Mouse (Mus musculus) forebrain, embryonic 10.5 days (tissue): Measurements from ENCODE around the gene Setd6. TPM values are rescaled to one million over a fixed set of nuclear protein-coding genes. Genes with fewer than 3 reads are reported as not detected.
A peak's percentile ranks its signal among the peaks of the same experiment; 100 is the strongest.

ENCODE experiments used
- DNase-seq: peaks from one replicate; pipeline ENCODE4 v3.0.0-alpha.2; 2017; ENCODE audit warnings: low spot score; ENCODE audit errors: extremely low spot score
- H3K27ac ChIP-seq: fragments of 300-500 bp; sonication (generic); 2 replicates; pipeline ENCODE4 v1.5.1; 2016; ENCODE audit warnings: mild to moderate bottlenecking
- H3K27me3 ChIP-seq: fragments of 300-500 bp; sonication (generic); 2 replicates; pipeline ENCODE4 v1.6.1; 2016; ENCODE audit warnings: mild to moderate bottlenecking; ENCODE audit not compliant: poor library complexity, severe bottlenecking
- H3K36me3 ChIP-seq: fragments of 300-500 bp; sonication (generic); replicated peaks from 2 replicates; pipeline ENCODE4 v1.6.1; 2016; ENCODE audit warnings: mild to moderate bottlenecking, moderate library complexity
- H3K4me1 ChIP-seq: fragments of 300-500 bp; sonication (generic); 2 replicates; pipeline ENCODE4 v1.6.1; 2016
- H3K4me3 ChIP-seq: fragments of 300-500 bp; sonication (generic); 2 replicates; pipeline ENCODE4 v1.5.1; 2016; ENCODE audit warnings: mild to moderate bottlenecking, moderate library complexity
- H3K9me3 ChIP-seq: fragments of 300-500 bp; sonication (generic); 2 replicates; pipeline ENCODE4 v1.6.1; 2016; ENCODE audit warnings: mild to moderate bottlenecking, moderate library complexity
- whole genome bisulfite sequencing: fragments of 180-500 bp; shearing (Covaris S2); methylation state at CpG from one replicate; pipeline ENCODE4 v1.1.7; 2016; 5-methylcytosine and 5-hydroxymethylcytosine counted together
- microRNA-seq: library from miRNA; unstranded; fragments of <30 nt; microRNA quantifications from one replicate; pipeline ENCODE4, GENCODE M21; 2017
- polyA plus RNA-seq: library from polyadenylated mRNA; unstranded; fragments of >200 nt; fragmentation: Nextera tagmentation; extraction: Ambion mirVana; gene quantifications from 2 replicates; pipeline ENCODE4 v1.2.1, GENCODE M21; 2016

The Setd6 gene
- polyA plus RNA-seq, 1 experiment from 2014 or later = 29.5 TPM

DNA sequence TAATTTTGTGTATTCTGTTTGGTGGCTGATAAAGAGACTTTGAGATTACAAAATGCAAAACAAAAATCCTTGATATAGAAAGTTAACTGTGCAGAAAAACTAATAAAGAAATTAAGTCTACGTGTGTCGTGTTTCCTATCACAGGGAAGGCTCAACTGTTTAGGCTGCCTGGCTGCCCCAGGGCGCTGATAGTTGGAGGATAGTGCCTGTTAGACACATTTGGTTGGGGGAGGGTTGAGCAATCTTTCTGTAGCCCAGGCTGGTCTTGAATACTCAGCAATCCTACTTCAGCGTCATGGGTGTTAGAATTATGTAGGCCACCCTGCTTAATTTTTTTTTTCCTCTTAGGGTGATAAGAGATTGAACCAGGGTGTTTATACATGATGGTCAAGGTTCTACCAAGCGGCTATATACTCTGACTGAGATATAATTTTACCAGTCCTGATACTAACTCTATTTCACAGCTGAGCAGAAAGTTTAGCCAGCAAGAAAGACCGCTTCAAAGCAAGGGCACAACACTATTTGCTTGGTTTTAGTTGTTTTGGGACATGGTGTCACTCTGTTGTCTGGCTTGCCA is 756 bp upstream of the Setd6 start:
- peaks cover 32% of the 10 kb centered on the region for H3K36me3 ChIP-seq
- WGBS = 91% methylated on average over 6 of the region's 6 CpGs

GRCm38 (mm10) chr8:95716546-95717335 is 1.1 kb downstream of the Setd6 start:
- no peak for DNase-seq
- Histone ChIP-seq H3K27ac (peak overlapping the region; percentile 94), H3K4me3 (peak overlapping the region; percentile 91), H3K27me3 (no peaks in the 10 kb centered on the region), H3K36me3 (peaks cover 50% of the 10 kb centered on the region), H3K4me1 (peaks cover 24% of the 10 kb centered on the region), H3K9me3 (no peaks in the 10 kb centered on the region)
- WGBS = 22% methylated on average over 21 of the region's 21 CpGs

More for the DNA sequence above, 756 bp upstream of the Setd6 start:
- Histone ChIP-seq H3K9me3 (no peaks in the 10 kb centered on the region), H3K4me3 (peak overlapping the region; percentile 91), H3K27ac (peak overlapping the region; percentile 94; the same call in 1 of the 2 replicates), H3K27me3 (no peaks in the 10 kb centered on the region), H3K4me1 (peaks cover 28% of the 10 kb centered on the region)
- no peak for DNase-seq

DNA sequence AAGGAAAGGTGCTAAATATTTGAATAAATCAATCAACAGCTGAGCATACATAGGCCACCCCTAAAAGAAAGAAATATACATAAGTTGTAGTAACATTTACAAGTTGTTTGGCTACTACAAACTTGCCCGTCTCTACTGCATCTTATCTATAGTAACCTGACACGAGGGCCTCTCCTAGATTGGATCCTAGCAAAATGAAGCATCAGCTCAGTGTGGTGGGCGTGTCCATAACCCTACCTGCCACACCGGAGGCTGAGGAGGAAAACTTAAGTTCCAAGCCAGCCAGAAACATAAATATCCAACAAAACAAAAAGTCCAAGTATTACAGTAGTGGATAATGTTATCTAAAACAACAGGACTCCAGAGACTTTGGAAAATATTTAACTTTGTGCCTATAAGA is 11.9 kb downstream of the Setd6 start:
- DNase-seq = no peak
- Histone ChIP-seq H3K27ac (no peak overlapping the region), H3K9me3 (no peaks in the 10 kb centered on the region), H3K27me3 (no peaks in the 10 kb centered on the region), H3K36me3 (peaks cover 98% of the 10 kb centered on the region), H3K4me1 (no peaks in the 10 kb centered on the region), H3K4me3 (no peak overlapping the region)
- 91% methylated on average over 4 of the region's 4 CpGs for WGBS

DNA sequence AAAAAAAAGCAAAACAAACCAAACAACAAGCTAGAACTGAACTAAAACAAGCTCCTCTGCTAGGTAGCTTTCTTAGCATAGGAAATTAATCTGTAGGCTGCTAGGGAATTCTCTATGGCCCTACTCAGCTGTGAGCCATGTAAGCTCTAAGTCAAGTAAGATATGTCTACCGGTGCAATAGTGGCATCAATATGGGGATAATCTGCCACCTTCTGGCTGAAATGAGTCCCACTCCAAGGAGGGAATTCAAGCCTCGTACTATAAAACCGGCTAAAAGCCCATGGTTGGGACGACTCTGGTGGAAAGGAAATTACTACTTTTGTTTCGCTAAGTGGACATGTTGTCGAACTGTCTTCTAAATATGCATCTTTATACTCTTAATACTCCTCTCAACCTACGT is 22.9 kb downstream of the Setd6 start:
- peaks cover 100% of the 10 kb centered on the region for H3K36me3 ChIP-seq
- DNase-seq = no peak

DNA sequence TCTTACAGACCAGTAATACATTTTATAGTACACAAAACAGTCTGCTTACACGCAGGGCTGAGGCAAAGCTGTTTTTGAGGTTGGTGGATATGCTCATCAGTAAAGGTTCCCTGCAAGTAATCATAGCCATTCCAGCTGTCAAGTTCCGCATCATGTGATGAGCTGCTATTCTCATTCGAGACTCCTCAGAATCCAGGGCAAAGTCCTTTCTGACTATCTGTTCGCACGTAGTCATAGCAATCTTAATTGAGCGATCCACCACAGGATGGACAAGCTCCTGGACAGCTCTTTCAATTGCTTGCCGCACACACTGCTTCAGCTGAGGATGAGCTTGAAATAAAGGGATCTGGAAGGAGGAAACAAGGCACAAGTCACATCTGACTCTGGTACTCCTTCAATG is 26.1 kb downstream of the Setd6 start:
- Histone ChIP-seq H3K36me3 (peaks cover 100% of the 10 kb centered on the region), H3K9me3 (no peaks in the 10 kb centered on the region), H3K27ac (no peak overlapping the region), H3K4me3 (no peak overlapping the region), H3K4me1 (no peaks in the 10 kb centered on the region), H3K27me3 (no peaks in the 10 kb centered on the region)
- no peak for DNase-seq
- WGBS = 95% methylated on average over 7 of the region's 7 CpGs

More for the DNA sequence above, 22.9 kb downstream of the Setd6 start:
- Histone ChIP-seq H3K27ac (no peak overlapping the region), H3K9me3 (no peaks in the 10 kb centered on the region), H3K4me3 (no peak overlapping the region), H3K4me1 (no peaks in the 10 kb centered on the region), H3K27me3 (no peaks in the 10 kb centered on the region)
- 90% methylated on average over 7 of the region's 7 CpGs for WGBS

GRCm38 (mm10) chr8:95748028-95748427 is 32.3 kb downstream of the Setd6 start:
- H3K27ac ChIP-seq = no peak overlapping the region
- no peaks in the 10 kb centered on the region for H3K27me3 ChIP-seq
- H3K4me1 ChIP-seq = no peaks in the 10 kb centered on the region
- H3K36me3 ChIP-seq = peaks cover 100% of the 10 kb centered on the region
- no peak overlapping the region for H3K4me3 ChIP-seq
- 96% methylated on average over 4 of the region's 4 CpGs for WGBS
- H3K9me3 ChIP-seq = no peaks in the 10 kb centered on the region
- no peak for DNase-seq

- peaks cover 100% of the 10 kb centered on the region for H3K36me3 ChIP-seq
- DNase-seq = no peak
- no peaks in the 10 kb centered on the region for H3K4me1 ChIP-seq
- H3K27ac ChIP-seq = no peak overlapping the region
- no peaks in the 10 kb centered on the region for H3K27me3 ChIP-seq
- 100% methylated on average over 1 of the region's 1 CpGs for WGBS
- no peaks in the 10 kb centered on the region for H3K9me3 ChIP-seq
- H3K4me3 ChIP-seq = no peak overlapping the region
These were observed 36.2 kb downstream of the Setd6 start for GRCm38 (mm10) chr8:95751924-95752323.

GRCm38 (mm10) chr8:95760323-95760722 is 44.6 kb downstream of the Setd6 start:
- H3K4me1 ChIP-seq = no peaks in the 10 kb centered on the region
- 96% methylated on average over 6 of the region's 6 CpGs for WGBS
- no peak overlapping the region for H3K27ac ChIP-seq
- peaks cover 100% of the 10 kb centered on the region for H3K36me3 ChIP-seq
- no peaks in the 10 kb centered on the region for H3K27me3 ChIP-seq
- no peak overlapping the region for H3K4me3 ChIP-seq
- no peaks in the 10 kb centered on the region for H3K9me3 ChIP-seq
- DNase-seq = no peak

GRCm38 (mm10) chr8:95764133-95764532 is 48.5 kb downstream of the Setd6 start:
- WGBS = 93% methylated on average over 1 of the region's 1 CpGs
- DNase-seq = no peak

More at GRCm38 (mm10) chr8:95764133-95764532, 48.5 kb downstream of the Setd6 start:
- H3K4me3 ChIP-seq = no peak overlapping the region
- H3K4me1 ChIP-seq = no peaks in the 10 kb centered on the region
- no peaks in the 10 kb centered on the region for H3K9me3 ChIP-seq
- no peak overlapping the region for H3K27ac ChIP-seq
- no peaks in the 10 kb centered on the region for H3K27me3 ChIP-seq
- peaks cover 100% of the 10 kb centered on the region for H3K36me3 ChIP-seq

Small RNAs within 50 kb of the gene (microRNA-seq; reads per million reads assigned to microRNA genes)
- gene Mir7073 = 2.4 reads per million

Other genes with a start within 250 kb of the Setd6 start
- gene Csnk2a2, start 225.8 kb upstream of the Setd6 start, polyA plus RNA-seq = 15.2 and 15.9 TPM in 2 replicates
- 0.15 TPM in 1 of 2 replicates, not detected in the other for gene Ccdc113, start 181.8 kb upstream of the Setd6 start, polyA plus RNA-seq
- not detected in 2 replicates for gene Prss54, start 139.5 kb upstream of the Setd6 start, polyA plus RNA-seq
- gene Gins3, start 82.4 kb upstream of the Setd6 start, polyA plus RNA-seq = 34.9 and 37.1 TPM in 2 replicates
- 14.7 and 16.7 TPM in 2 replicates for gene Ndrg4, start 38.9 kb upstream of the Setd6 start, polyA plus RNA-seq
- gene Cnot1, start 91.6 kb downstream of the Setd6 start, polyA plus RNA-seq = 120 and 122 TPM in 2 replicates
- 377 and 379 TPM in 2 replicates for gene Sap18b, start 109.5 kb downstream of the Setd6 start, polyA plus RNA-seq
- 16.7 and 18.4 TPM in 2 replicates for gene Slc38a7, start 137.7 kb downstream of the Setd6 start, polyA plus RNA-seq
- 194 and 213 TPM in 2 replicates for gene Got2, start 172.7 kb downstream of the Setd6 start, polyA plus RNA-seq